Mouse (Mus musculus) kidney, adult 2 months (tissue): Measurements from ENCODE around the gene Tcf7l1.

ENCODE experiments used
- CTCF ChIP-seq: fragments of 200-500 bp; conservative IDR thresholded peaks from 2 replicates; pipeline ENCODE4 v1.5.1; 2011; ENCODE audit warnings: low read depth, mild to moderate bottlenecking, control low read depth, low read length, moderate library complexity, mixed read lengths; ENCODE audit not compliant: insufficient read depth, insufficient read length
- POLR2A ChIP-seq: fragments of 200-500 bp; IDR thresholded peaks from one replicate; pipeline ENCODE4 v1.6.1; 2011; ENCODE audit warnings: low read depth, low read length, control low read depth

DNA sequence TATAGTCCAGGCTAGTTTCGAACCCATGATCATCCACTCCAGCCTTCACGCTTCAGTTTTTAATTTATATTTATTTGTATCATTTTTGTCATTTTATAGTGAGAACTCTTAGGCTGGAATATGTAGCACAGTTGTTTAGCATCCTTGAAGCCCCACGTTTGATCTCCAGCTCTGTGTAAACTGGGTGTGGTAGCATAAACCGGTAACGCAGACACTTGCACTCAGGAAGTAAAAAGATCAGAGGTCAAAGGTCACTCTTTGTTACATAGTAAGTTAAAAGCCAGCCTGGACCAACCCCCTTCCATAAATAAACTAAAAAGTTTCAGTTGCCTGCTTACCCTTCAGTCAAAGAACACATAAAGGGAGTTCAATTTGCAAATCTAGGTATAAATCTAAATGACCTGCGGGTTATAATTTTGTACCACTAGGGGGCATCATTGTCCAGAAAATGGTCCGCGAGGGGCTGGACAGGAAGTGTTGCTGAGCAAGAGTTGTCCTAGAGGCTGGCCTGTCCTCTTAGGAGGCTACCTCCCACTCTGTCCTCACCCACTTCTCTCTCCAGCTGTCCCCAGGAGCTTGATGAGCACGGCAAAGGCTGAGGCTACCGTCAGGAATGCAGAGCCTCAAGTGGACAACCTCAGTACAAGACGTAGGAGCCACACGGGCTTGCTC lies 153.2 kb downstream of the Tcf7l1 start:
- TF ChIP-seq CTCF, result peak; percentile 61
- TF ChIP-seq POLR2A, result no peak
